Mouse (Mus musculus): ENCODE data around the gene Ddx27. TPM values are rescaled to one million over a fixed set of nuclear protein-coding genes. Genes with fewer than 3 reads are reported as not detected.

The Ddx27 gene
- total RNA-seq, 1 experiment: 132 TPM

DNA sequence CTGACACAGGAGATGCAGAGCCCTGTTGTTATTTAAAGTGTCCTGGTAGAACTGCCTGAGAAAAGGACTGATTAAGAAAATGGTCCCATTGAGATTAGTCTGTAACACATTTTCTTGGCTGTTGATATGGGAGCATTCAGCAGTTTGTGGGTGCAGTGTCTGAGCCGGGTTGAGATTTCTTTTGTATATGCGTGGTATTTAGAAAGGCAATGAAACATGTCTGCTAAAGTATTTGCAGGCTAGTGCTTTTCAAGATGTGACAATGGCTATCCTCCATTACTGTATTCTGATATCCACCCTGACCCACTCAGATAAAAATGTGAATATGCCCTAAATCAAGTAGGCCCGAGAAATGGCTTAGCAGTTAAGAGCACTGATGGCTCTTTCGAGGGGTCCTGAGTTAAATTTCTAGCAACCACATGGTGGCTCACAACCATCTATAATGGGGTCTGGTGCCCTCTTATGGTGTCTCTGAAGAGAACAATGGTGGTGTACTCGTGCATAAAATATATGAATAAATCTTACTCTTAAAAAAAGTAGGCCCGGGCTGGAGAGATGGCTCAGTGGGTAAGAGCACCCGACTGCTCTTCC, 49.0 kb downstream of the Ddx27 start:
- TF ChIP-seq ZC3H11A (IDR thresholded peaks at IDR 0.05; ENCODE audit: borderline replicate concordance, low read depth, low read length) (no peak), HCFC1 (IDR thresholded peaks at IDR 0.05; ENCODE audit: borderline replicate concordance, insufficient read depth, low read length) (no peak), MAFK (IDR thresholded peaks at IDR 0.05; ENCODE audit: insufficient read depth, low read depth, low read length) (no peak), ZNF384 (IDR thresholded peaks at IDR 0.05; ENCODE audit: low read depth, low read length) (no peak)
- Histone ChIP-seq H3K36me3 (ENCODE audit: control insufficient read depth, insufficient read depth, low read length, poor library complexity, severe bottlenecking) (peaks cover 27% of the 10 kb centered on the region), H3K4me3 (ENCODE audit: insufficient read depth in 1 of 2, low read depth in 1 of 2, low read length in 2 of 2, poor library complexity in 1 of 2, severe bottlenecking in 1 of 2) (peak overlapping the region; percentile 75 to 87), H3K9ac (ENCODE audit: insufficient read depth, low read depth, low read length, poor library complexity, severe bottlenecking) (peak overlapping the region; percentile 99), H3K9me3 (ENCODE audit: control insufficient read depth, insufficient read depth, low read depth, low read length) (no peaks in the 10 kb centered on the region), H3K4me1 (ENCODE audit: control insufficient read depth in 2 of 2, insufficient read depth in 2 of 2, low read length in 2 of 2, poor library complexity in 1 of 2) (peaks cover 4 to 6% of the 10 kb centered on the region in 2 experiments; a peak in 3 of 4 replicates), H3K27ac (ENCODE audit: insufficient read depth, low read depth, low read length, poor library complexity, severe bottlenecking) (peak overlapping the region; percentile 85; the same call in 1 of the 2 replicates)
- in situ Hi-C loops (cut with MboI; ENCODE audit: low sequenced_read_pairs in 2 of 2, unreplicated experiment in 2 of 2): no loop called here
- DNase-seq (ENCODE audit: low read depth, low spot score): no peak

GRCm38 (mm10) chr2:167064601-167065295, 49.8 kb downstream of the Ddx27 start:
- no peak for TF ChIP-seq ZC3H11A (IDR thresholded peaks at IDR 0.05; ENCODE audit: borderline replicate concordance, low read depth, low read length)
- TF ChIP-seq HCFC1 (IDR thresholded peaks at IDR 0.05; ENCODE audit: borderline replicate concordance, insufficient read depth, low read length): no peak
- H3K4me3 ChIP-seq (ENCODE audit: insufficient read depth in 1 of 2, low read depth in 1 of 2, low read length in 2 of 2, poor library complexity in 1 of 2, severe bottlenecking in 1 of 2): peak overlapping the region; percentile 75 to 87
- H3K27ac ChIP-seq (ENCODE audit: insufficient read depth, low read depth, low read length, poor library complexity, severe bottlenecking): peak overlapping the region; percentile 67
- in situ Hi-C loops (cut with MboI; ENCODE audit: low sequenced_read_pairs in 2 of 2, unreplicated experiment in 2 of 2): no loop called here
- H3K9ac ChIP-seq (ENCODE audit: insufficient read depth, low read depth, low read length, poor library complexity, severe bottlenecking): peak overlapping the region; percentile 77
- H3K4me1 ChIP-seq (ENCODE audit: control insufficient read depth in 2 of 2, insufficient read depth in 2 of 2, low read length in 2 of 2, poor library complexity in 1 of 2): peaks cover 0 to 6% of the 10 kb centered on the region in 2 experiments; a peak in 1 of 4 replicates
- H3K36me3 ChIP-seq (ENCODE audit: control insufficient read depth, insufficient read depth, low read length, poor library complexity, severe bottlenecking): peaks cover 27% of the 10 kb centered on the region
- no peaks in the 10 kb centered on the region for H3K9me3 ChIP-seq (ENCODE audit: control insufficient read depth, insufficient read depth, low read depth, low read length)
- no peak for DNase-seq (ENCODE audit: low read depth, low spot score)

DNA sequence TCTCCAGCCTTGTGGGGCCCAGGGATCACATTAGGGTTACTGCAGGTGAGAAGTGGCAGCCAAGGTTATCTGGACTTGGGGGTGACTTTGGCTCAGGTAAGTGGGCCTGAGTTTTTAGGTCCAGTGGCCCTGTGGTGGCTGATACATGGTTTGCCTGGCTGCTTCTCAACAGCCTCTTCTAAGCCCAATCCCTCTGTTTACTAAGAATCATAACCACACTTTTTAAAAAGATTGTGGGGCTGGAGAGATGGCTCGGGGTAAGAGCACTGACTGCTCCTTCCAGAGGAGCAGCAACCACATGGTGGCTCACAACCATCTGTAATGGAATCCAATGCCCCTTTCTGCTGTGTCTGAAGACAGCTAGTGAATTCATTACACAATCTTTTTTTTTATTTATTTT, 51.0 kb downstream of the Ddx27 start:
- peaks cover 27% of the 10 kb centered on the region for H3K36me3 ChIP-seq (ENCODE audit: control insufficient read depth, insufficient read depth, low read length, poor library complexity, severe bottlenecking)
- in situ Hi-C loops (cut with MboI; ENCODE audit: low sequenced_read_pairs in 2 of 2, unreplicated experiment in 2 of 2): no loop called here
- no peaks in the 10 kb centered on the region for H3K9me3 ChIP-seq (ENCODE audit: control insufficient read depth, insufficient read depth, low read depth, low read length)
- no peak for DNase-seq (ENCODE audit: low read depth, low spot score)
- no peak for TF ChIP-seq ZNF384 (IDR thresholded peaks at IDR 0.05; ENCODE audit: low read depth, low read length)
- TF ChIP-seq MAFK (IDR thresholded peaks at IDR 0.05; ENCODE audit: insufficient read depth, low read depth, low read length): no peak
- TF ChIP-seq CHD2 (IDR thresholded peaks at IDR 0.05; ENCODE audit: low read depth, low read length): peak; percentile 9; the same call in 1 of the 2 replicates
- peak overlapping the region; percentile 67; the same call in 1 of the 2 replicates for H3K27ac ChIP-seq (ENCODE audit: insufficient read depth, low read depth, low read length, poor library complexity, severe bottlenecking)
- H3K4me3 ChIP-seq (ENCODE audit: insufficient read depth in 1 of 2, low read depth in 1 of 2, low read length in 2 of 2, poor library complexity in 1 of 2, severe bottlenecking in 1 of 2): peak overlapping the region in 1 of 2 experiments; percentile 87; a peak in 2 of 4 replicates
- peak overlapping the region; percentile 77; the same call in 1 of the 2 replicates for H3K9ac ChIP-seq (ENCODE audit: insufficient read depth, low read depth, low read length, poor library complexity, severe bottlenecking)
- peaks cover 0 to 4% of the 10 kb centered on the region in 2 experiments; a peak in 1 of 4 replicates for H3K4me1 ChIP-seq (ENCODE audit: control insufficient read depth in 2 of 2, insufficient read depth in 2 of 2, low read length in 2 of 2, poor library complexity in 1 of 2)

- Histone ChIP-seq H3K27ac (ENCODE audit: insufficient read depth, low read depth, low read length, poor library complexity, severe bottlenecking) (peak overlapping the region; percentile 3; the same call in 1 of the 2 replicates), H3K9ac (ENCODE audit: insufficient read depth, low read depth, low read length, poor library complexity, severe bottlenecking) (no peak overlapping the region; the same call in 1 of the 2 replicates), H3K4me3 (ENCODE audit: insufficient read depth in 1 of 2, low read depth in 1 of 2, low read length in 2 of 2, poor library complexity in 1 of 2, severe bottlenecking in 1 of 2) (no peak overlapping the region), H3K36me3 (ENCODE audit: control insufficient read depth, insufficient read depth, low read length, poor library complexity, severe bottlenecking) (peaks cover 27% of the 10 kb centered on the region), H3K9me3 (ENCODE audit: control insufficient read depth, insufficient read depth, low read depth, low read length) (no peaks in the 10 kb centered on the region), H3K4me1 (ENCODE audit: control insufficient read depth in 2 of 2, insufficient read depth in 2 of 2, low read length in 2 of 2, poor library complexity in 1 of 2) (no peaks in the 10 kb centered on the region; a peak in 1 of 4 replicates)
- in situ Hi-C loops (cut with MboI; ENCODE audit: low sequenced_read_pairs in 2 of 2, unreplicated experiment in 2 of 2): no loop called here
- TF ChIP-seq ZC3H11A (IDR thresholded peaks at IDR 0.05; ENCODE audit: borderline replicate concordance, low read depth, low read length) (no peak), CHD2 (IDR thresholded peaks at IDR 0.05; ENCODE audit: low read depth, low read length) (0 out of 2 replicates have a peak, but pooled peaks have one; percentile 9)
- DNase-seq (ENCODE audit: low read depth, low spot score): peak; percentile 64
Measured at GRCm38 (mm10) chr2:167066528-167067516, 51.8 kb downstream of the Ddx27 start.

All from ES-E14 (cell line).